Mouse (Mus musculus): ENCODE data around the gene Tspear. TPM values are rescaled to one million over a fixed set of nuclear protein-coding genes. Genes with fewer than 3 reads are reported as not detected.
"Not testable (repeated sequence)": the region's sequence is repeated elsewhere in the genome, so short reads cannot be mapped to it uniquely, and the experiment has no call there.

Gene Tspear
- polyA plus RNA-seq, 1 experiment from 2014 or later: 0.74 TPM

GRCm38 (mm10) chr10:77787876-77788275 lies 101.5 kb downstream of the Tspear start, which contains the start of gene Gm7137:
Gene Gm7137, minus strand, starts transcription at chr10:77788200.
- not testable (repeated sequence) for H3K36me3 ChIP-seq (ENCODE audit: control insufficient read depth, insufficient read depth, low read length); H3K4me2 ChIP-seq (replicated peaks; ENCODE audit: low read depth, low read length)

GRCm38 (mm10) chr10:77788621-77789020 lies 102.3 kb downstream of the Tspear start:
- H3K27me3 ChIP-seq (ENCODE audit: control insufficient read depth, insufficient read depth, low read length): no peaks in the 10 kb centered on the region
- no peaks in the 10 kb centered on the region for H3K4me1 ChIP-seq (ENCODE audit: control insufficient read depth, insufficient read depth, low read length)
- H3K9ac ChIP-seq (ENCODE audit: low read depth, low read length): no peak overlapping the region
- H3K9me3 ChIP-seq (ENCODE audit: control insufficient read depth, low read length): no peaks in the 10 kb centered on the region
- H3K4me3 ChIP-seq (ENCODE audit: low read length): no peak overlapping the region
- no peak overlapping the region for H3K4me2 ChIP-seq (replicated peaks; ENCODE audit: low read depth, low read length)
- H3K36me3 ChIP-seq (ENCODE audit: control insufficient read depth, insufficient read depth, low read length): no peaks in the 10 kb centered on the region
- no peak for ATAC-seq (ENCODE audit: low FRiP score, low TSS enrichment)
- 62% methylated on average over 2 of the region's 2 CpGs for WGBS
- H3K27ac ChIP-seq (ENCODE audit: low read depth, low read length): no peak overlapping the region

More at GRCm38 (mm10) chr10:77787876-77788275, 101.5 kb downstream of the Tspear start, which contains the start of gene Gm7137:
- ATAC-seq (ENCODE audit: low FRiP score, low TSS enrichment); H3K27ac ChIP-seq (ENCODE audit: low read depth, low read length); H3K4me1 ChIP-seq (ENCODE audit: control insufficient read depth, insufficient read depth, low read length); H3K4me3 ChIP-seq (ENCODE audit: low read length); H3K27me3 ChIP-seq (ENCODE audit: control insufficient read depth, insufficient read depth, low read length); H3K9me3 ChIP-seq (ENCODE audit: control insufficient read depth, low read length); H3K9ac ChIP-seq (ENCODE audit: low read depth, low read length): not testable (repeated sequence)
- 83% methylated on average over 1 of the region's 1 CpGs for WGBS

- H3K4me3 ChIP-seq (ENCODE audit: low read length): no peak within 1 kb of the TSS
- no peaks in the 10 kb centered on the region for H3K27me3 ChIP-seq (ENCODE audit: control insufficient read depth, insufficient read depth, low read length)
- WGBS: 37% methylated on average over 2 of the region's 2 CpGs
- no peaks in the 10 kb centered on the region for H3K9me3 ChIP-seq (ENCODE audit: control insufficient read depth, low read length)
- H3K27ac ChIP-seq (ENCODE audit: low read depth, low read length): no peak within 1 kb of the TSS
- no peaks in the 10 kb centered on the region for H3K36me3 ChIP-seq (ENCODE audit: control insufficient read depth, insufficient read depth, low read length)
- H3K4me2 ChIP-seq (replicated peaks; ENCODE audit: low read depth, low read length): no peak within 1 kb of the TSS
- no peak within 1 kb of the TSS for H3K9ac ChIP-seq (ENCODE audit: low read depth, low read length)
- H3K4me1 ChIP-seq (ENCODE audit: control insufficient read depth, insufficient read depth, low read length): no peaks in the 10 kb centered on the region
- no peak for ATAC-seq (ENCODE audit: low FRiP score, low TSS enrichment)
Measured at GRCm38 (mm10) chr10:77794976-77795375, 108.6 kb downstream of the Tspear start, which contains the start of gene Gm9639. Gene Gm9639, minus strand, starts transcription at chr10:77795076.

- no peaks in the 10 kb centered on the region for H3K36me3 ChIP-seq (ENCODE audit: control insufficient read depth, insufficient read depth, low read length)
Measured at GRCm38 (mm10) chr10:77797677-77798076, 111.3 kb downstream of the Tspear start.

GRCm38 (mm10) chr10:77798164-77798920 lies 112.0 kb downstream of the Tspear start:
- H3K27ac ChIP-seq (ENCODE audit: low read depth, low read length); H3K27me3 ChIP-seq (ENCODE audit: control insufficient read depth, insufficient read depth, low read length); H3K4me1 ChIP-seq (ENCODE audit: control insufficient read depth, insufficient read depth, low read length); H3K4me3 ChIP-seq (ENCODE audit: low read length); H3K9ac ChIP-seq (ENCODE audit: low read depth, low read length); H3K9me3 ChIP-seq (ENCODE audit: control insufficient read depth, low read length); H3K36me3 ChIP-seq (ENCODE audit: control insufficient read depth, insufficient read depth, low read length); H3K4me2 ChIP-seq (replicated peaks; ENCODE audit: low read depth, low read length); ATAC-seq (ENCODE audit: low FRiP score, low TSS enrichment): not testable (repeated sequence)
- 53% methylated on average over 3 of the region's 3 CpGs for WGBS

More at GRCm38 (mm10) chr10:77797677-77798076, 111.3 kb downstream of the Tspear start:
- Histone ChIP-seq H3K9me3 (ENCODE audit: control insufficient read depth, low read length) (no peaks in the 10 kb centered on the region), H3K9ac (ENCODE audit: low read depth, low read length) (no peak overlapping the region), H3K4me2 (replicated peaks; ENCODE audit: low read depth, low read length) (no peak overlapping the region), H3K27ac (ENCODE audit: low read depth, low read length) (no peak overlapping the region), H3K4me1 (ENCODE audit: control insufficient read depth, insufficient read depth, low read length) (no peaks in the 10 kb centered on the region), H3K4me3 (ENCODE audit: low read length) (no peak overlapping the region), H3K27me3 (ENCODE audit: control insufficient read depth, insufficient read depth, low read length) (no peaks in the 10 kb centered on the region)
- 16% methylated on average over 3 of the region's 3 CpGs for WGBS
- no peak for ATAC-seq (ENCODE audit: low FRiP score, low TSS enrichment)

DNA sequence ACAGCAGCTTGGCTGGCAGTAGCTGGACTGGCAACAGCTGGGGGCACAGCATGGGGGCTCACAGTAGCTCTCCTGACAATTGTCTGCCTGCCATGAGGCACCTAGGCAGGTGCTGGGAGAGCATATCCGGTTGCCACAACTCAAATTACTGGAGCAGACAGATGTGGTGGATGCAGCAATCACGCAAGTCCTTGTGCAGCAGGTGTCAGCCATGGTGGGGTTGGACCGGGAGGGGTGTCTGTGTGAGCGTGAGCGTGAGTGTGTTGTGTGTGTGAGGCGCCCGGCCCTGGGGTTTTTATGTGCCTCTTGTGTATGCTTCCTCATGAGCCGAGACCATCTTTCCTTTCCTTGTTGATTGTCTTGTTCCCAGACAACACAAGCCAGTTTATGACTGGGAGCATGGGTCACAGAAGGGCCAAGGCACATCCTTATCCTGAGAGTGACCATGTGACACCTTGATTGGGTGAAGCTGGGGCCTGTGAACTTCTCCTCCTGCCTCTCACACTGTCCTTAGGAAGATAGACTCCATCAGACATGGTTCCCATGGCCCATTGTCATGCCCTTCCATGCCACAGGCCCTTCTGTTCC lies 112.6 kb downstream of the Tspear start, which contains the start of gene Gm19668:
Gene Gm19668, minus strand, starts transcription at position 213 of the 588 bp plus-strand sequence.
- 54% methylated on average over 8 of the region's 8 CpGs for WGBS
- Histone ChIP-seq H3K27me3 (ENCODE audit: control insufficient read depth, insufficient read depth, low read length) (no peaks in the 10 kb centered on the region), H3K27ac (ENCODE audit: low read depth, low read length) (no peak within 1 kb of the TSS), H3K36me3 (ENCODE audit: control insufficient read depth, insufficient read depth, low read length) (no peaks in the 10 kb centered on the region), H3K4me1 (ENCODE audit: control insufficient read depth, insufficient read depth, low read length) (no peaks in the 10 kb centered on the region), H3K4me2 (replicated peaks; ENCODE audit: low read depth, low read length) (no peak within 1 kb of the TSS), H3K4me3 (ENCODE audit: low read length) (no peak within 1 kb of the TSS), H3K9ac (ENCODE audit: low read depth, low read length) (no peak within 1 kb of the TSS), H3K9me3 (ENCODE audit: control insufficient read depth, low read length) (no peaks in the 10 kb centered on the region)
- ATAC-seq (ENCODE audit: low FRiP score, low TSS enrichment): no peak

- Histone ChIP-seq H3K4me2 (replicated peaks; ENCODE audit: low read depth, low read length) (no peak overlapping the region), H3K9me3 (ENCODE audit: control insufficient read depth, low read length) (no peaks in the 10 kb centered on the region; the same call in 1 of the 2 replicates), H3K36me3 (ENCODE audit: control insufficient read depth, insufficient read depth, low read length) (no peaks in the 10 kb centered on the region), H3K4me3 (ENCODE audit: low read length) (no peak overlapping the region), H3K27me3 (ENCODE audit: control insufficient read depth, insufficient read depth, low read length) (no peaks in the 10 kb centered on the region), H3K27ac (ENCODE audit: low read depth, low read length) (no peak overlapping the region), H3K9ac (ENCODE audit: low read depth, low read length) (no peak overlapping the region), H3K4me1 (ENCODE audit: control insufficient read depth, insufficient read depth, low read length) (no peaks in the 10 kb centered on the region)
- WGBS: 81% methylated on average over 3 of the region's 3 CpGs
- ATAC-seq (ENCODE audit: low FRiP score, low TSS enrichment): no peak
Measured at GRCm38 (mm10) chr10:77804095-77804494, 117.7 kb downstream of the Tspear start.

DNA sequence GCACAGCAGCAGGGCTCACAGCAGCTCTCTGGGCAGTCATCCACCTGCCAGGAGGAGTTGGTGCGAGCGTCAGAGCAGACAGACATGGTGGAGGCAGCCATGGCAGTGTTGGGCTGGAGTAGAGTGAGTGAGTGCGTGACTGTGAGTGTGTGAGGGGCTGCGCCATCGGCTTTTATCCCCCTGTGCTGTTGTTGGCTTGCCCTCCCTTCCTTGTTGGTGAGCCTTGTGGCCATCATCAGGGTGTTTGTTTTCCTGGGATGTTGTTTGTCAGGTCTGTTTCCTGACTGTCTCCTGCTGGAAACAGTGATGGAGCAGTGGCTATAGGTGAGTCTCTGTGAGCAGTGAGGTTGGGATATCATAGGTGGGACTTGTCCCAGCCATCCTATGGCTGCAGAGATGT lies 125.4 kb downstream of the Tspear start, which contains the start of gene Gm9507:
Gene Gm9507, minus strand, starts transcription at position 101 of the 400 bp plus-strand sequence.
- no peak within 1 kb of the TSS for H3K4me3 ChIP-seq (ENCODE audit: low read length)
- no peak within 1 kb of the TSS for H3K27ac ChIP-seq (ENCODE audit: low read depth, low read length)
- H3K27me3 ChIP-seq (ENCODE audit: control insufficient read depth, insufficient read depth, low read length): no peaks in the 10 kb centered on the region
- H3K4me2 ChIP-seq (replicated peaks; ENCODE audit: low read depth, low read length): no peak within 1 kb of the TSS
- peaks cover 4% of the 10 kb centered on the region for H3K9me3 ChIP-seq (ENCODE audit: control insufficient read depth, low read length)
- H3K9ac ChIP-seq (ENCODE audit: low read depth, low read length): no peak within 1 kb of the TSS
- 65% methylated on average over 5 of the region's 5 CpGs for WGBS
- no peaks in the 10 kb centered on the region for H3K4me1 ChIP-seq (ENCODE audit: control insufficient read depth, insufficient read depth, low read length)
- ATAC-seq (ENCODE audit: low FRiP score, low TSS enrichment): no peak
- no peaks in the 10 kb centered on the region for H3K36me3 ChIP-seq (ENCODE audit: control insufficient read depth, insufficient read depth, low read length)

GRCm38 (mm10) chr10:77814382-77814781 lies 128.0 kb downstream of the Tspear start, which contains the start of gene Gm2696:
Gene Gm2696, plus strand, starts transcription at chr10:77814682.
- H3K9me3 ChIP-seq (ENCODE audit: control insufficient read depth, low read length): peaks cover 4% of the 10 kb centered on the region
- H3K4me2 ChIP-seq (replicated peaks; ENCODE audit: low read depth, low read length): no peak within 1 kb of the TSS
- no peaks in the 10 kb centered on the region for H3K36me3 ChIP-seq (ENCODE audit: control insufficient read depth, insufficient read depth, low read length)
- no peak within 1 kb of the TSS for H3K9ac ChIP-seq (ENCODE audit: low read depth, low read length)
- H3K27me3 ChIP-seq (ENCODE audit: control insufficient read depth, insufficient read depth, low read length): no peaks in the 10 kb centered on the region
- no peak for ATAC-seq (ENCODE audit: low FRiP score, low TSS enrichment)
- no peaks in the 10 kb centered on the region for H3K4me1 ChIP-seq (ENCODE audit: control insufficient read depth, insufficient read depth, low read length)
- no peak within 1 kb of the TSS for H3K27ac ChIP-seq (ENCODE audit: low read depth, low read length)
- 70% methylated on average over 4 of the region's 4 CpGs for WGBS
- H3K4me3 ChIP-seq (ENCODE audit: low read length): no peak within 1 kb of the TSS
